Mouse (Mus musculus) small intestine, adult 2 months (tissue): Measurements from ENCODE around the gene Ugcg. TPM values are rescaled to one million over a fixed set of nuclear protein-coding genes. Genes with fewer than 3 reads are reported as not detected.
A peak's percentile ranks its signal among the peaks of the same experiment; 100 is the strongest.

Experiments used
- H3K27ac ChIP-seq: fragments of 200-500 bp; 2 replicates; pipeline ENCODE4 v1.5.1; 2012; ENCODE audit warnings: low read depth, low read length, control low read depth, inconsistent platforms; ENCODE audit not compliant: insufficient read depth
- H3K27me3 ChIP-seq: fragments of 200-500 bp; 2 replicates; pipeline ENCODE4 v1.6.1; 2012; ENCODE audit warnings: mild to moderate bottlenecking, moderate library complexity, low read length, inconsistent platforms; ENCODE audit not compliant: control insufficient read depth, insufficient read depth
- H3K36me3 ChIP-seq: fragments of 200-500 bp; 2 replicates; pipeline ENCODE4 v1.6.1; 2012; ENCODE audit warnings: mild to moderate bottlenecking, low read length, control low read depth, inconsistent platforms; ENCODE audit not compliant: control insufficient read depth, insufficient read depth
- H3K4me1 ChIP-seq: fragments of 200-500 bp; 2 replicates; pipeline ENCODE4 v1.6.1; 2012; ENCODE audit warnings: low read length, inconsistent platforms, mixed read lengths; ENCODE audit not compliant: control insufficient read depth, insufficient read depth, insufficient read length
- H3K4me3 ChIP-seq: fragments of 200-500 bp; 2 replicates; pipeline ENCODE4 v1.5.1; 2012; ENCODE audit warnings: low read depth, mild to moderate bottlenecking, control low read depth, inconsistent platforms, low read length, moderate library complexity
- CTCF ChIP-seq: fragments of 200-500 bp; IDR thresholded peaks from 2 replicates; pipeline ENCODE4 v1.5.1; 2012; ENCODE audit warnings: low read depth, mild to moderate bottlenecking, control low read depth, inconsistent platforms, low read length, moderate library complexity, mixed read lengths; ENCODE audit not compliant: insufficient replicate concordance, insufficient read length; ENCODE audit errors: extremely low read depth
- POLR2A ChIP-seq: fragments of 200-500 bp; IDR thresholded peaks from 2 replicates; pipeline ENCODE4 v1.6.1; 2012; ENCODE audit warnings: low read depth, mild to moderate bottlenecking, control low read depth, inconsistent platforms, low read length, moderate library complexity
- WGBS: fragments of 180-500 bp; shearing (Covaris S2); methylation state at CpG from one replicate; pipeline ENCODE4 v1.1.7; 2018; 5-methylcytosine and 5-hydroxymethylcytosine counted together
- polyA plus RNA-seq: library from polyadenylated mRNA; depleted of rRNA; stranded (reverse); fragments of >200 nt; gene quantifications from 2 replicates; pipeline ENCODE4 v1.2.3, GENCODE M21; 2012

Ugcg gene
- polyA plus RNA-seq, 1 experiment = 109 TPM

DNA sequence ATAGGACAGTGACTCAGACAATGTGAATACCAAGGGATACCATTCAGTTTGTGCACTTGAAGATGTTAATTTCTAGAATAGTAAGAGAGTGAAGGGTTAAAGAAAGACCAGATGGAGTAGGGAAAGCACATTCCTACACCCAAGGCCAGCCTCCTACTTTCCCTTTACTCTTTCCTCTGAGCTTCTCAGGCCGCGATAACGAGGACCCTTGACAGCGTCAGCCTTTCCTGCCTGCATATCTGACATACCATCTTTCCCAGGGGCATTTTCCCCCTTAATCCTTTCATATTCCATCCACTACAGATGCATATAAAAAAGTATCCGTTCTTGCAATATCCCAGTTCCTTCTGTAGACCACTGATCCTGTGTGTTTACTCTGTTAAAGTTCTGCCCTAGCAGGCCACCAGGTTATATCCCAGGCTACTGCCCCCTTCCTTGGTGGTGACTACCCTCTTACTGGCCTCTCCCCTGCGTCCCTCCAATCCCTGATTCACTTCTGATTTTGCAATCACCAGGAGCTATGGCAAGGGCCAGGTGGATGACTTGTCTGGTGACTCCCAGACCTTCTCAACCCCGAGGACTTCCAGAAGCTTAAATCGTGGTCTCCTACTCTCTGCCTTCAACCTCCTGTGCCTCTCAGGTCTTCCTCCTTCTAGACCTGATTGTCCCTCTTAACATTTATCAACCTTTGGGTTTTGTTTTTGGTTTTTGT, 27.9 kb upstream of the Ugcg start:
- Histone ChIP-seq H3K36me3 (no peaks in the 10 kb centered on the region), H3K4me3 (no peak overlapping the region), H3K27ac (no peak overlapping the region), H3K4me1 (peaks cover 2% of the 10 kb centered on the region; the same call in 1 of the 2 replicates), H3K27me3 (no peaks in the 10 kb centered on the region)
- 85% methylated on average over 8 of the region's 8 CpGs for WGBS
- TF ChIP-seq POLR2A (no peak), CTCF (no peak)

GRCm38 (mm10) chr4:59164034-59164433, 25.0 kb upstream of the Ugcg start:
- no peaks in the 10 kb centered on the region for H3K4me1 ChIP-seq
- no peaks in the 10 kb centered on the region for H3K27me3 ChIP-seq
- H3K27ac ChIP-seq = no peak overlapping the region
- H3K36me3 ChIP-seq = no peaks in the 10 kb centered on the region
- TF ChIP-seq CTCF (no peak), POLR2A (no peak)
- no peak overlapping the region for H3K4me3 ChIP-seq
- WGBS = 84% methylated on average over 2 of the region's 2 CpGs

DNA sequence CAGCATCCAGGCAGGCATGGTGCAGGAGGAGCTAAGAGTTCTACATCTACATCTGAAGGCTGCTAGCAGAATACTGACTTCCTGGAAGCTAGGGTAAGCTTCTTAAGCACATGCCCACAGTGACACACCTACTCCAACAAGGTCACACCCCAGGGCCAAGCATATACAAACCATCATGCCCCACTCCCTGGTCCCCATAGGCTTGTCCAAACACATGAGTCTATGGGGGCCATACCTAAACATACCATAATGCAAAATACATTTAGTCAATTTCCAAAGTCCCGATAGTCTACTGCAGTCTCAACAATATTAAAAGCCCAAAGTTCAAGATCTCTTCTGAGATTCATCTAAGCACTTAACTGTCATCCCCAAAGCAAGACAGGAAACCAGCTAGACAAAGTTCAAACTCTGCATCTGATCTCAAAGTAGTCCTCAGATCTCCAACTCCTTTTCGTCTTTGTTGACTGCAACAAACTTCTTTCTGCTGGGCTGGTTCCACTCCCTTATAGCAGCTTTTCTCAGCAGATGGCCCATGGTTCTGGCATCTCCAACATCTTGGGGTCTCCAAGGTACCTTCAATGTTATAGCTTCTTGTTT, 21.7 kb upstream of the Ugcg start:
- no peak overlapping the region for H3K27ac ChIP-seq
- no peaks in the 10 kb centered on the region for H3K36me3 ChIP-seq
- no peaks in the 10 kb centered on the region for H3K4me1 ChIP-seq
- no peaks in the 10 kb centered on the region for H3K27me3 ChIP-seq
- TF ChIP-seq POLR2A (no peak), CTCF (no peak)
- 91% methylated on average over 2 of the region's 2 CpGs for WGBS
- no peak overlapping the region for H3K4me3 ChIP-seq

DNA sequence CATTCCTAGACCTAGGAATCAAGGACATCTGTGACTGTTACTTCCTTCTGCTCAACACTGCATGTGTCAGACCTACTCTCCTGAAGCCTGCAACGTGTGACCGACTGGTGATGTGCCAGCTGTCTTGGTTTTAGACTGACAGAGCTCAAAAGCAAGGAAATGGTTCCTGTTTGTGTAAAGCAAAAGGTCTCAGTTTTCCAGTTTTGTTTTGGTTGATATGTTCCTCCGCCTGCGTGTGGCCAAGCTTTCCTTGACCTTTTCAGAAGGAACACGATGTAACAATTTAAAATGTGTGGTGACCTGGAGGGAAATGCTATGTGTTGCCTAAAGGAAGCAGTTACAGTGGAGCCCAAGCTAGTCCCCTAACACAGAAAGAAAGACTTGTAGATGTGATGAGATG, 19.1 kb upstream of the Ugcg start:
- 76% methylated on average over 5 of the region's 5 CpGs for WGBS
- no peak overlapping the region for H3K27ac ChIP-seq
- TF ChIP-seq CTCF (no peak), POLR2A (no peak)
- no peaks in the 10 kb centered on the region for H3K27me3 ChIP-seq
- peaks cover 9% of the 10 kb centered on the region; the same call in 1 of the 2 replicates for H3K4me1 ChIP-seq
- no peaks in the 10 kb centered on the region for H3K36me3 ChIP-seq
- no peak overlapping the region for H3K4me3 ChIP-seq

GRCm38 (mm10) chr4:59172616-59173015, 16.4 kb upstream of the Ugcg start:
- TF ChIP-seq CTCF (no peak), POLR2A (no peak)
- WGBS = 82% methylated on average over 2 of the region's 2 CpGs

DNA sequence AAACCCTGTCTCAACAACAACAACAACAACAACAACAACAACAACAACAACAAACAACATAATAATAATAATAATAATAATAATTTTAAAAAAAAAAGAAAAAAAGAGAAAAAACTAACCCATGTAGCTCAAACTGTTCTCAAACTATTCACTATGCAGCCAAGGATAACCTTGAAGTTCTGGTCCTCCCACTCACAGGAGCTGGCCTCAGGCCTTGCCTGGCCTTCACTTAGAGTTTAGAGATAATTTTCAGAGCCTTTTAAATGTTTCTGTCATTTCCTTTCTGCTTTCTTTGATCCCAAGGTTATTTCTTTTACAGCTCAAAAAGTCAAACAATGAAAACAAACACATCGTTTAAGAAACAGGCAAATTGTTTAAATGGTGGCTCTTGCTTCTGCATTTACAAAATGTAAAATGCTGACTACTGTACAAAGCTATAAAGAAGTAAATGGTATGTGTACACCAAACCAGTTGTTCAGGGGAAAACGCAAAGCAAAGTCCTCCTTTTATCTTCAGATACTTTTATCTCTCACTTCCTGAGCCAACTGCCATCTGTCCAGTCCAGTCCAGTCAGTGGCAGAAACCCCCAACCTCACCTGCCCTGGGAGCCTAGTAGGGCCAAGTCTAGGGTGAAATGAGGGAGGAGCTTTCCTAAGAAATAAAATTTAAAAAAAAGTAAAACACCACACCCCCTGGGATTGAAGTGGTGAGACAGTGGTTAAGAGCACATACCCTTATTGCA, 15.7 kb upstream of the Ugcg start:
- Histone ChIP-seq H3K4me1 (peaks cover 9% of the 10 kb centered on the region; the same call in 1 of the 2 replicates), H3K36me3 (no peaks in the 10 kb centered on the region), H3K27ac (peak overlapping the region; percentile 41; the same call in 1 of the 2 replicates), H3K27me3 (no peaks in the 10 kb centered on the region), H3K4me3 (no peak overlapping the region)
- WGBS = 16% methylated on average over 2 of the region's 2 CpGs
- TF ChIP-seq POLR2A (no peak), CTCF (no peak)

More at GRCm38 (mm10) chr4:59172616-59173015, 16.4 kb upstream of the Ugcg start:
- H3K27me3 ChIP-seq = no peaks in the 10 kb centered on the region
- H3K4me1 ChIP-seq = peaks cover 9% of the 10 kb centered on the region; the same call in 1 of the 2 replicates
- no peaks in the 10 kb centered on the region for H3K36me3 ChIP-seq
- no peak overlapping the region for H3K4me3 ChIP-seq
- no peak overlapping the region for H3K27ac ChIP-seq

DNA sequence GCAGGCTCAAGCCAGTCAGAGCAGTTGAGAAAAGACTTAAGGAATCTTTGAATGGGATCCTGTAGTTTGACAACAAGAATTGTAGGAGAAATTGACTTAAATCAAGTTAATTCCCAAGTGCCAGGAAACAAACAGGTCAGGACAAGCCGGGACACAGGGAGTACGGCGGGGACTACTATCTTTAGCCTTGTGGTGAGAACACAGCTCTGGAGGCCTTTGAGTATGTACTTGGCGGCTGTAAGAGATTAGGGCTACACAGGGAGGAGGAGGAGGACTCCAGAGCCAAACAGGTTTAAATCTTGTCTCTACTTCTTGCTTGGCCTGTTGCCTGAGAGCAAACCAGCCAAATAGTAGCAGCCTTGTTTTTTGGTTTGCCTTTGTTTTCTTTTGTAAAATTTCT, 14.1 kb upstream of the Ugcg start:
- TF ChIP-seq POLR2A (no peak), CTCF (no peak)
- no peak overlapping the region; the same call in 1 of the 2 replicates for H3K27ac ChIP-seq
- H3K4me1 ChIP-seq = peaks cover 9% of the 10 kb centered on the region; the same call in 1 of the 2 replicates
- no peaks in the 10 kb centered on the region for H3K27me3 ChIP-seq
- 27% methylated on average over 4 of the region's 4 CpGs for WGBS
- no peak overlapping the region for H3K4me3 ChIP-seq
- no peaks in the 10 kb centered on the region for H3K36me3 ChIP-seq
